Mouse (Mus musculus) layer of hippocampus, adult 11-12 months (tissue): Measurements from ENCODE around the gene Ube2j2.

Experiments used
- DNase-seq: peaks from one replicate; pipeline ENCODE4 v3.0.0; 2022; ENCODE audit warnings: low spot score

Gene Ube2j2

GRCm38 (mm10) chr4:155963106-155963505 is 19.5 kb downstream of the Ube2j2 start:
- no peak for DNase-seq

- no peak for DNase-seq
Observed at GRCm38 (mm10) chr4:155964396-155964795, 20.8 kb downstream of the Ube2j2 start.

GRCm38 (mm10) chr4:155969043-155969653 is 25.5 kb downstream of the Ube2j2 start:
- no peak for DNase-seq

- no peak for DNase-seq
Observed at GRCm38 (mm10) chr4:155970286-155970685, 26.7 kb downstream of the Ube2j2 start.

- DNase-seq = no peak
Observed at GRCm38 (mm10) chr4:155972651-155973050, 29.0 kb downstream of the Ube2j2 start.

GRCm38 (mm10) chr4:155973239-155973638 is 29.6 kb downstream of the Ube2j2 start:
- no peak for DNase-seq

- no peak for DNase-seq
Observed at GRCm38 (mm10) chr4:155981436-155982082, 37.9 kb downstream of the Ube2j2 start.

GRCm38 (mm10) chr4:155983788-155984187 is 40.2 kb downstream of the Ube2j2 start:
- DNase-seq = no peak

- no peak for DNase-seq
Observed at GRCm38 (mm10) chr4:155991211-155991907, 47.7 kb downstream of the Ube2j2 start.

- no peak for DNase-seq
Observed at GRCm38 (mm10) chr4:155991908-155992230, 48.2 kb downstream of the Ube2j2 start.

GRCm38 (mm10) chr4:155992241-155992905 is 48.7 kb downstream of the Ube2j2 start, which contains the start of the genes B3galt6 and Sdf4:
TSS of gene B3galt6 (minus strand) at chr4:155992649.
TSS of gene Sdf4 (plus strand) at chr4:155992872.
- peak; percentile 89 for DNase-seq

- DNase-seq = peak; percentile 98
Observed at GRCm38 (mm10) chr4:155992906-155993547, 49.4 kb downstream of the Ube2j2 start.

GRCm38 (mm10) chr4:155993606-155994005 is 50.0 kb downstream of the Ube2j2 start:
- DNase-seq = no peak

- DNase-seq = no peak
Observed at GRCm38 (mm10) chr4:156004109-156004508, 60.5 kb downstream of the Ube2j2 start.

- no peak for DNase-seq
Observed at GRCm38 (mm10) chr4:156008369-156008768, 64.7 kb downstream of the Ube2j2 start.
